Mouse (Mus musculus) forebrain, embryonic 16.5 days (tissue): ENCODE results near the gene Asgr2. TPM values are rescaled to one million over a fixed set of nuclear protein-coding genes. Genes with fewer than 3 reads are reported as not detected.
"Not testable (repeated sequence)": the region's sequence is repeated elsewhere in the genome, so short reads cannot be mapped to it uniquely, and the experiment has no call there.

Experiments
- ATAC-seq: fragments of 200-750 bp; cut with Nextera tagmentation; 2 replicates; pipeline ENCODE4 v1.8.0; 2017; ENCODE audit warnings: mild to moderate bottlenecking, moderate library complexity
- H3K27ac ChIP-seq: fragments of 300-500 bp; sonication (generic); 2 replicates; pipeline ENCODE4 v1.5.1; 2014; ENCODE audit warnings: low read length, control low read depth
- H3K27me3 ChIP-seq: fragments of 300-500 bp; sonication (generic); replicated peaks from 2 replicates; pipeline ENCODE4 v1.6.1; 2014; ENCODE audit warnings: low read length; ENCODE audit not compliant: control insufficient read depth, insufficient read depth
- H3K36me3 ChIP-seq: fragments of 300-500 bp; sonication (generic); 2 replicates; pipeline ENCODE4 v1.6.1; 2014; ENCODE audit not compliant: control insufficient read depth, insufficient read depth
- H3K4me1 ChIP-seq: fragments of 300-500 bp; sonication (generic); replicated peaks from 2 replicates; pipeline ENCODE4 v1.6.1; 2014; ENCODE audit warnings: low read length; ENCODE audit not compliant: control insufficient read depth, insufficient read depth
- H3K4me2 ChIP-seq: fragments of 300-500 bp; sonication (generic); 2 replicates; pipeline ENCODE4 v1.6.1; 2014; ENCODE audit warnings: mild to moderate bottlenecking, low read length, control low read depth
- H3K4me3 ChIP-seq: fragments of 300-500 bp; sonication (generic); replicated peaks from 2 replicates; pipeline ENCODE4 v1.5.1; 2014; ENCODE audit warnings: mild to moderate bottlenecking, low read length, control low read depth
- H3K9ac ChIP-seq: fragments of 300-500 bp; sonication (generic); replicated peaks from 2 replicates; pipeline ENCODE4 v1.6.1; 2014; ENCODE audit warnings: low read depth, low read length, control low read depth
- H3K9me3 ChIP-seq: fragments of 300-500 bp; sonication (generic); 2 replicates; pipeline ENCODE4 v1.6.1; 2016; ENCODE audit warnings: low read length; ENCODE audit not compliant: control insufficient read depth
- WGBS: fragments of 180-500 bp; shearing (Covaris S2); extraction: QIAGEN DNeasy Blood & Tissue Kit; methylation state at CpG from one replicate; pipeline ENCODE4 v1.1.7; 2014; 5-methylcytosine and 5-hydroxymethylcytosine counted together
- polyA plus RNA-seq: library from polyadenylated mRNA; unstranded; fragments of >200 nt; fragmentation: Nextera tagmentation; extraction: Ambion mirVana; gene quantifications from 2 replicates; pipeline ENCODE4 v1.2.1, GENCODE M21; 2015

Gene Asgr2
- polyA plus RNA-seq, 1 experiment from 2014 or later = not detected

DNA sequence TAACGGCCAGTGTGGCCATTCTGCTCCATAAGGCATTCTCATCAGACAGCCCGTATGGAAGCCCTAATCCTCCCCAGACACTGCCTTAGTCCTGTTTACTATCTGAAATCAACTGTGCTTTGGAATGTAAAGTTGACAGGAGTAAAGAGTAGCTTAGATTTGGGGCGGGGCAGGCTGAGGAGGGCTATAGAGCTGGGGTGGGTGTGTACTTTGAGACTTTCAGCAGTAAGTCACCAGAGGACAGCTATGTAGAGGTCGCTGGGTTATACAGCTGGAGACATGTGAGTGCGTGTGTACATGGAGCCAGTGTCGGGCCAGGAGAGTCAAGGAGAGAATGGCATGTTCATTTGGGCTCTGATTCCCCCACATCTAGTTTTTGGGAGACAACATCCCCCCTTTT is 32.5 kb upstream of the Asgr2 start:
- 0 out of 2 replicates have a peak, but pooled peaks cover 3% of the 10 kb centered on the region for H3K4me1 ChIP-seq
- WGBS = 69% methylated on average over 6 of the region's 6 CpGs
- H3K9ac ChIP-seq = no peak overlapping the region
- H3K36me3 ChIP-seq = no peaks in the 10 kb centered on the region
- no peak for ATAC-seq
- H3K9me3 ChIP-seq = peaks cover 2% of the 10 kb centered on the region; the same call in 1 of the 2 replicates
- no peak overlapping the region for H3K4me2 ChIP-seq
- H3K27ac ChIP-seq = no peak overlapping the region
- no peaks in the 10 kb centered on the region for H3K27me3 ChIP-seq
- H3K4me3 ChIP-seq = no peak overlapping the region

DNA sequence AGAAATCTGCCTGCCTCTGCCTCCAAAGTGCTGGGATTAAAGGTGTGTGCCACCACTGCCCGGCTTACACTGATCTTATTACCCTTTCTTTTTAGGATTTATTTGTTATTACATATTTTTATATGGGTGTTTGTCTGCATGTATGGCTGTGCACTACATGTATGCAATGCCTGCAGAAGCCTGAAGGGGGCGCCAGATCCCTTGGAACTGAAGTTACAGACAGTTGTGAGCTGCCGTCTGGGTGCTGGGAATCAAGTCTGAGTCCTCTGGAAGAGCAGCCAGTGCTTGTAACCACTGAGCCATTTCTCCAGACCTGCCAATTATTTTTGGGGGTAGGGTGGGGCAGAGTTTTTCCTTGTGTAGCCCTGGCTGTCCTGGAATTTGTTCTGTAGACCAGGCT is 29.4 kb upstream of the Asgr2 start:
- Histone ChIP-seq H3K4me1 (no peaks in the 10 kb centered on the region), H3K4me2 (no peak overlapping the region), H3K27me3 (no peaks in the 10 kb centered on the region), H3K9me3 (peaks cover 2% of the 10 kb centered on the region; the same call in 1 of the 2 replicates), H3K9ac (no peak overlapping the region), H3K36me3 (no peaks in the 10 kb centered on the region), H3K27ac (no peak overlapping the region), H3K4me3 (no peak overlapping the region)
- no peak for ATAC-seq
- 65% methylated on average over 3 of the region's 3 CpGs for WGBS

DNA sequence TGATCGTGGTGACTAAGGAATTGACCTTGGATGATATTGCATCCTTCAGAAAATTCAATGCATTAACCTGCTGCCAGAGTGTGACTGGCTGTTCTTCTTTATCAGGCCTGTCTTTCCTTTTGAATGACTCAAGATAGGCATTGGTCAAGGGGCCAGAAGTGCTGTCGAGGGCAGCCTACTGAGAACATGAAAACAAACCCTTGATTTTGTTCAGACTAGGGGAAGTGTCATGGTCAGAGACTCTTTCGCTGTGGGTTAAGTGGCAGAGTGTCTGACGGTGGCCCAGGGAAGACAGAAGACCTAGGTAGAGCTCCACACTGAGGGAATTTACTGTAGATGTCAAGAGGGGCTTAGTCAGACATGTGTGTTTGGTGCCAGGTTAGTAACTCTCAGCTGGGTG is 25.7 kb upstream of the Asgr2 start:
- H3K4me3 ChIP-seq = no peak overlapping the region
- H3K4me1 ChIP-seq = no peaks in the 10 kb centered on the region
- no peak overlapping the region for H3K4me2 ChIP-seq
- WGBS = 87% methylated on average over 4 of the region's 4 CpGs
- no peaks in the 10 kb centered on the region for H3K36me3 ChIP-seq
- no peak overlapping the region for H3K9ac ChIP-seq
- H3K27ac ChIP-seq = no peak overlapping the region
- H3K9me3 ChIP-seq = peaks cover 2% of the 10 kb centered on the region; the same call in 1 of the 2 replicates
- no peak for ATAC-seq
- H3K27me3 ChIP-seq = no peaks in the 10 kb centered on the region

DNA sequence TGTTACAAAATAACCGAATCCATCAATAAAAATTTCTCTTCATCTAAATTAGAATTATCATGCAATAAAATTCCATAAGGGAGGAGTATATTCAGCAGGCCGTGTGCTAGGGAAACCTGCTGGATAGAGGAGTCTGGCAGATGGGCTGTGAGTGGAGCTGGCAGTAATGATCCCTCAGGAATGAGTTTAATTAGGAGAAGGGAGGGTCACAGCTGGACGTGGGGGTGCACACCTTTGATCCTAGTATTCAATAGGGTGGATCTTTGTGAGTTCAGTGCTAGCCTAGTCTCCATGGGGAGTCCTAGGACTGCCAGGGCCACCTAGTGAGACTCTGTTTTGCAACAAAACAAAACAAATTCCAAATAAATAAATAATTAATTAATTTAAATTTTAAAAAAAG is 24.2 kb upstream of the Asgr2 start:
- H3K27me3 ChIP-seq = no peaks in the 10 kb centered on the region
- H3K27ac ChIP-seq = no peak overlapping the region
- no peak overlapping the region for H3K4me2 ChIP-seq
- no peak overlapping the region for H3K4me3 ChIP-seq
- no peak overlapping the region for H3K9ac ChIP-seq
- WGBS = 26% methylated on average over 3 of the region's 3 CpGs
- no peaks in the 10 kb centered on the region; the same call in 1 of the 2 replicates for H3K9me3 ChIP-seq
- no peaks in the 10 kb centered on the region for H3K36me3 ChIP-seq
- no peak for ATAC-seq
- no peaks in the 10 kb centered on the region for H3K4me1 ChIP-seq

DNA sequence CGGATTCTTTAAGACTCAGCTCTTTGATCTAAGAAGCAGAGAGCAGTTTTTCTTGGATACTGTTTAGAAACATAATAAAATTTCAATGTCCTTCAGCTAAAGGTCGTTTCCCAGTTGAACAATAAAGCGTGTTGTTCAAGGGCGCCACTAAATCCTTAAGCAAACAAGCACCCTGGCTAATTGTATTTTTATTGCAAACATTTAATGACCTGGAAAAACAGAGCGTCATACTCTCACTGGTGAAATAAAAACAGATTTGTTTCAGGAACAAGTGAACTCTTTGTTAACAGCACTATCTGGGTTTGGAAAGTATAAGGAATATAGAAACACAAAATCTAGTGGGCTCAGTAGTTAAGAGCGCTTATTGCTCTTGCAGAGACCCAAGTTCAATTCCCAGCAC is 22.4 kb upstream of the Asgr2 start:
- H3K4me2 ChIP-seq = no peak overlapping the region
- H3K9me3 ChIP-seq = no peaks in the 10 kb centered on the region
- H3K27me3 ChIP-seq = no peaks in the 10 kb centered on the region
- no peaks in the 10 kb centered on the region for H3K4me1 ChIP-seq
- H3K9ac ChIP-seq = no peak overlapping the region
- H3K27ac ChIP-seq = no peak overlapping the region
- 60% methylated on average over 6 of the region's 6 CpGs for WGBS
- H3K36me3 ChIP-seq = no peaks in the 10 kb centered on the region
- no peak for ATAC-seq
- H3K4me3 ChIP-seq = no peak overlapping the region

DNA sequence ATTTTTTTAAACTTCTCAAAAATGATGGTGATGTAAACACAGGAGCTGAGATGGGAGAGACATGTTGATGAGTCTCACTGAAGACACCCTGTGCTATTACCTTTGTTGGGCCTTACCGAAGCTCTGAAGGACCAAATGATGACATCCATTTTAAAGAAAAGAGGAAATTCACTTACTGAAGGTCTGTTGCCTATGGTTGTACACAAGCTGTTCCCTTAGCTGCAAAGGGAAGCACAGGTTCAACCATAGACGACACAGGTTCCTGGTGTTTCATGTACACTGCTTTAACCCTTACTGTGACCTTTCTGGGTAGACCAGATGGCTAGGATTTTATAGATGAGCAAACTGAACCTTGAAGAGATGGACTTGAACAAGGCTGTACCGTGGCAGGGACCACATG is 21.8 kb upstream of the Asgr2 start:
- H3K4me3 ChIP-seq, ATAC-seq, H3K9me3 ChIP-seq, H3K36me3 ChIP-seq, H3K4me1 ChIP-seq, H3K27me3 ChIP-seq, H3K9ac ChIP-seq, H3K4me2 ChIP-seq, H3K27ac ChIP-seq: not testable (repeated sequence)
- WGBS = 87% methylated on average over 3 of the region's 3 CpGs

DNA sequence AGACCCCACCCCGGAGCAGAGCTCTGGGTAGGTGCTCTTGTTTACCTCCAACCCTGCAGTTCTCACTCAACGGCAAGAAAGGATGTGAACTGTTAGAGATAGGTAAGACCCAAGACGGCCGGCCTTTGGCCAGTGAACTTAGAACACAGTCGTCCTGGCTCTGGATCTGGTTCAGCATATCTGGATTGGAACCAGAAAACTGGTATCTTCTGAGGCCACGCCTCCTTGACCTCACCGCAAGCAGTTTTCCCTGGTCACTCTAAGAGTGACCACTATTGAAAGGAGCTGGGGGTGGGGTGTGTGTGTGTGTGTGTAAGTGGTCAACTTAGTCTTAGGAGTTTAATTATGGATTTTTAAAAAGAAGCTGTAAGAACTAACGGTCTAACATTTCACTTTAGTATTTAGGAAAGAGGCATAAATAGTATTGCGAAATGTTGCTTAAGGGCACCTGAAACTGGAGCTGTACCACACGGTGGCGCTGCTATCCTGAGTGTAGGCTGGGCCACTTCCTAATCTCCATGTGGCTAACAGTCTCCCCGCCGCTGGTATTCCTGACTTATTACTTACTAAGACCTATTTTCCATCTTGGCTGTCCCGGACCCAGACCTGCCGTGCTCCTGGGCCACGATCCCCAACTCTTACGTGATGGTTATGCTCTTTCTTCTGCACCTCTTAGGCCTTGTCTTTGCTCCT is 17.9 kb upstream of the Asgr2 start:
- Histone ChIP-seq H3K9ac (no peak overlapping the region), H3K4me2 (no peak overlapping the region), H3K4me1 (no peaks in the 10 kb centered on the region), H3K27ac (no peak overlapping the region), H3K4me3 (no peak overlapping the region), H3K9me3 (no peaks in the 10 kb centered on the region), H3K36me3 (no peaks in the 10 kb centered on the region), H3K27me3 (no peaks in the 10 kb centered on the region)
- 34% methylated on average over 17 of the region's 17 CpGs for WGBS
- ATAC-seq = no peak

DNA sequence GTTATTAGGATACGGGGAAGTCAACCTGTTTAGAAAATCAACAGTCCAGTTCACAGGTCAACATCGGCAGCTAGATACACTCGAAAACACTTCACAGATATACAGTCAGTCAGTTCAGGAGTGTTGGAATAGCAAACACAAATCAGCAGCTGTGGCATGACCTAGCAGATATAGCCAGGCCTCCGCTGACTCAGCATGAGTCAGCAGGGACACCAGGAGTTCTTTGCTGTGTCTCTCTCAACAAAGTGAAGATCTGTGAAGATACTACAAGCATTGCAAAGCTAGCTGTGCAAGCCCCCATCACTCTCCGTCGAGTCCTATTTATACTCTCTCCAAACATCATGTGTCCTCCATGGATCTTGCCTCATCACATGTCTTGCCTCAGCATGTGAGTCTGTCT is 16.9 kb upstream of the Asgr2 start:
- Histone ChIP-seq H3K4me3 (no peak overlapping the region), H3K4me2 (no peak overlapping the region), H3K27me3 (no peaks in the 10 kb centered on the region), H3K36me3 (no peaks in the 10 kb centered on the region), H3K9ac (no peak overlapping the region), H3K27ac (no peak overlapping the region), H3K9me3 (no peaks in the 10 kb centered on the region), H3K4me1 (no peaks in the 10 kb centered on the region)
- ATAC-seq = no peak
- 92% methylated on average over 6 of the region's 6 CpGs for WGBS

DNA sequence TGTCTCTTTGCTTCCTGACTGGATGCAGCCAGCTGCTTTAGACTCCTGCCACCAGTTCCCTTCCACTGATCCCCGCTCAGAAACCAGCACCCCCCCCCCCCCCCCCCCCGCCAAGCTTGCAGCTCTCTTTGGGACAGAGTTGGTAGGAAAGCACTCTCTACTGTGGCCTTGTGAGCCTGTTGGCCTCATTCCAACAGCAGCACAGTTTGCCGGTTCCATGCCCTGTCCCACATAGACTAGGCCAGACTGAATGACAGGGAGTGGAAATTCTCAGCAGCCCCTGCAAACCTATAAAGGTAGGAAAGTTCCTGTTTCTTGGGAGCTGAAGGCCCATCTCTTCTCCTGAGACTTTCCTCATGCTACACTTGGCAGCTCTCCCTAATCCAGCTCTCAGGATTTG is 15.0 kb upstream of the Asgr2 start:
- Histone ChIP-seq H3K4me2 (no peak overlapping the region), H3K9ac (no peak overlapping the region), H3K9me3 (no peaks in the 10 kb centered on the region), H3K4me3 (no peak overlapping the region), H3K36me3 (no peaks in the 10 kb centered on the region), H3K27ac (no peak overlapping the region), H3K27me3 (no peaks in the 10 kb centered on the region), H3K4me1 (no peaks in the 10 kb centered on the region)
- 34% methylated on average over 2 of the region's 3 CpGs for WGBS
- no peak for ATAC-seq

DNA sequence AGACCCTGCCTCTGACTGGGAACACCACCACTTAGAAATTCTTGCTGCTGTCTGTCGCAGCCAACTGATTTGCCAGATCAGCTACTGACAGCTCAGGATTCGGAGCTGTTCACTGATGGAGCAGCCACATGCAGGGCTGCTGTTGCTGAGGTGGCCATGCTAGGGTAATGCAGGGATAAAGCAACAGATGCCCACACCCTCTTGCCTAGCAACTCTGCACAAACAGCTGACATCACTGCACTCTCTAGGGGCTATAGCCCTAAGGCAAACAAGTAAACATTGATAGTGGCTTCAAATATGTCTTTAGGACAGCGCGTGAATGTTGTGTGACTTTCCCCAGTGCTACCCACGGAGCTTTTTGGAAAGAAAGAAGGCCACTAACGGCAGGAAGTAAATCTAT is 13.3 kb upstream of the Asgr2 start:
- ATAC-seq = no peak
- Histone ChIP-seq H3K36me3 (no peaks in the 10 kb centered on the region), H3K4me2 (no peak overlapping the region), H3K9me3 (no peaks in the 10 kb centered on the region), H3K27me3 (no peaks in the 10 kb centered on the region), H3K4me3 (no peak overlapping the region), H3K27ac (no peak overlapping the region), H3K9ac (no peak overlapping the region), H3K4me1 (no peaks in the 10 kb centered on the region)
- WGBS = 73% methylated on average over 6 of the region's 6 CpGs
